Mouse (Mus musculus) neural tube, embryonic 12.5 days (tissue): ENCODE measurements around the gene Son. TPM values are rescaled to one million over a fixed set of nuclear protein-coding genes. Genes with fewer than 3 reads are reported as not detected.
A peak's percentile ranks its signal among the peaks of the same experiment; 100 is the strongest.

Experiments used
- ATAC-seq: fragments of 200-750 bp; cut with Nextera tagmentation; 2 replicates; pipeline ENCODE4 v1.8.0; 2017; ENCODE audit warnings: low read depth, mild to moderate bottlenecking, moderate TSS enrichment, moderate library complexity; ENCODE audit not compliant: low FRiP score
- H3K27ac ChIP-seq: fragments of 300-500 bp; sonication (generic); 2 replicates; pipeline ENCODE4 v1.5.1; 2016
- H3K27me3 ChIP-seq: fragments of 300-500 bp; sonication (generic); replicated peaks from 2 replicates; pipeline ENCODE4 v1.6.1; 2016; ENCODE audit warnings: mild to moderate bottlenecking
- H3K36me3 ChIP-seq: fragments of 300-500 bp; sonication (generic); 2 replicates; pipeline ENCODE4 v1.6.1; 2016; ENCODE audit warnings: mild to moderate bottlenecking
- H3K4me1 ChIP-seq: fragments of 300-500 bp; sonication (generic); 2 replicates; pipeline ENCODE4 v1.6.1; 2016
- H3K4me2 ChIP-seq: fragments of 300-500 bp; sonication (generic); replicated peaks from 2 replicates; pipeline ENCODE4 v1.6.1; 2016; ENCODE audit warnings: mild to moderate bottlenecking
- H3K4me3 ChIP-seq: fragments of 300-500 bp; sonication (generic); 2 replicates; pipeline ENCODE4 v1.5.1; 2016
- H3K9ac ChIP-seq: fragments of 300-500 bp; sonication (generic); 2 replicates; pipeline ENCODE4 v1.6.1; 2016; ENCODE audit warnings: mild to moderate bottlenecking
- H3K9me3 ChIP-seq: fragments of 300-500 bp; sonication (generic); 2 replicates; pipeline ENCODE4 v1.6.1; 2016; ENCODE audit warnings: mild to moderate bottlenecking
- WGBS: fragments of 180-500 bp; shearing (Covaris S2); methylation state at CpG from one replicate; pipeline ENCODE4 v1.1.7; 2016; 5-methylcytosine and 5-hydroxymethylcytosine counted together
- polyA plus RNA-seq: library from polyadenylated mRNA; unstranded; fragments of >200 nt; fragmentation: Nextera tagmentation; extraction: Ambion mirVana; gene quantifications from 2 replicates; pipeline ENCODE4 v1.2.1, GENCODE M21; 2016

Gene Son
- 141 and 154 TPM in 2 replicates for polyA plus RNA-seq

GRCm38 (mm10) chr16:91647461-91648219 is at the start of gene Son:
Gene Son, plus strand, starts transcription at chr16:91647506.
- Histone ChIP-seq H3K9ac (peak within 1 kb of the TSS; percentile 86), H3K27ac (peak within 1 kb of the TSS; percentile 90), H3K9me3 (no peaks in the 10 kb centered on the region), H3K4me3 (peak within 1 kb of the TSS; percentile 66), H3K36me3 (peaks cover 12% of the 10 kb centered on the region), H3K4me2 (peak within 1 kb of the TSS; percentile 84), H3K27me3 (no peaks in the 10 kb centered on the region), H3K4me1 (peaks cover 12% of the 10 kb centered on the region)
- ATAC-seq: peak; percentile 98
- WGBS: under 1% methylated on average over 69 of the region's 70 CpGs

GRCm38 (mm10) chr16:91597672-91598010 is 49.7 kb upstream of the Son start, which contains the start of gene Tmem50b:
Gene Tmem50b, minus strand, starts transcription at chr16:91597800.
- H3K9me3 ChIP-seq: no peaks in the 10 kb centered on the region
- H3K9ac ChIP-seq: peak within 1 kb of the TSS; percentile 78
- H3K27me3 ChIP-seq: no peaks in the 10 kb centered on the region
- H3K27ac ChIP-seq: 0 out of 2 replicates have a peak within 1 kb of the TSS, but pooled peaks have one; percentile 37
- H3K36me3 ChIP-seq: peaks cover 4% of the 10 kb centered on the region; the same call in 1 of the 2 replicates
- peaks cover 5% of the 10 kb centered on the region; the same call in 1 of the 2 replicates for H3K4me1 ChIP-seq
- H3K4me3 ChIP-seq: peak within 1 kb of the TSS; percentile 81
- peak within 1 kb of the TSS; percentile 89 for H3K4me2 ChIP-seq
- ATAC-seq: peak; percentile 98
- WGBS: under 1% methylated on average over 34 of the region's 34 CpGs

- no peak for ATAC-seq
- no peak overlapping the region for H3K27ac ChIP-seq
- peaks cover 5% of the 10 kb centered on the region; the same call in 1 of the 2 replicates for H3K4me1 ChIP-seq
- no peak overlapping the region for H3K4me2 ChIP-seq
- no peak overlapping the region for H3K9ac ChIP-seq
- H3K4me3 ChIP-seq: no peak overlapping the region
- no peaks in the 10 kb centered on the region for H3K9me3 ChIP-seq
- no peaks in the 10 kb centered on the region for H3K36me3 ChIP-seq
- H3K27me3 ChIP-seq: no peaks in the 10 kb centered on the region
Observed at GRCm38 (mm10) chr16:91599242-91599641, 48.1 kb upstream of the Son start.

- ATAC-seq: no peak
- H3K36me3 ChIP-seq: no peaks in the 10 kb centered on the region
- H3K27ac ChIP-seq: no peak overlapping the region
- no peak overlapping the region for H3K4me2 ChIP-seq
- no peaks in the 10 kb centered on the region for H3K27me3 ChIP-seq
- no peaks in the 10 kb centered on the region for H3K9me3 ChIP-seq
- H3K4me3 ChIP-seq: no peak overlapping the region
- WGBS: 59% methylated on average over 4 of the region's 4 CpGs
- no peak overlapping the region for H3K9ac ChIP-seq
- peaks cover 5% of the 10 kb centered on the region; the same call in 1 of the 2 replicates for H3K4me1 ChIP-seq
Observed at GRCm38 (mm10) chr16:91601081-91601480, 46.2 kb upstream of the Son start.

GRCm38 (mm10) chr16:91601693-91602092 is 45.6 kb upstream of the Son start:
- no peak overlapping the region for H3K9ac ChIP-seq
- H3K36me3 ChIP-seq: no peaks in the 10 kb centered on the region
- no peak overlapping the region for H3K4me3 ChIP-seq
- no peaks in the 10 kb centered on the region for H3K27me3 ChIP-seq
- H3K4me2 ChIP-seq: no peak overlapping the region
- H3K27ac ChIP-seq: no peak overlapping the region
- no peak for ATAC-seq
- peaks cover 1% of the 10 kb centered on the region; the same call in 1 of the 2 replicates for H3K4me1 ChIP-seq
- WGBS: 61% methylated on average over 9 of the region's 9 CpGs
- H3K9me3 ChIP-seq: no peaks in the 10 kb centered on the region

GRCm38 (mm10) chr16:91605156-91605555 is 42.1 kb upstream of the Son start:
- H3K36me3 ChIP-seq: no peaks in the 10 kb centered on the region
- H3K4me1 ChIP-seq: no peaks in the 10 kb centered on the region
- ATAC-seq: no peak
- H3K4me3 ChIP-seq: no peak overlapping the region
- no peaks in the 10 kb centered on the region for H3K27me3 ChIP-seq
- no peak overlapping the region for H3K4me2 ChIP-seq
- WGBS: 80% methylated on average over 6 of the region's 6 CpGs
- no peaks in the 10 kb centered on the region for H3K9me3 ChIP-seq
- no peak overlapping the region for H3K27ac ChIP-seq
- H3K9ac ChIP-seq: no peak overlapping the region

- Histone ChIP-seq H3K9me3 (no peaks in the 10 kb centered on the region), H3K4me3 (no peak overlapping the region), H3K9ac (no peak overlapping the region), H3K4me2 (no peak overlapping the region), H3K4me1 (no peaks in the 10 kb centered on the region), H3K36me3 (no peaks in the 10 kb centered on the region), H3K27me3 (no peaks in the 10 kb centered on the region), H3K27ac (no peak overlapping the region)
- no peak for ATAC-seq
- WGBS: 93% methylated on average over 8 of the region's 8 CpGs
Observed at GRCm38 (mm10) chr16:91606958-91607357, 40.3 kb upstream of the Son start.

GRCm38 (mm10) chr16:91609501-91610245 is 37.6 kb upstream of the Son start:
- Histone ChIP-seq H3K9me3 (no peaks in the 10 kb centered on the region), H3K4me3 (no peak overlapping the region), H3K9ac (no peak overlapping the region), H3K27ac (no peak overlapping the region), H3K36me3 (no peaks in the 10 kb centered on the region), H3K27me3 (no peaks in the 10 kb centered on the region), H3K4me2 (no peak overlapping the region), H3K4me1 (no peaks in the 10 kb centered on the region)
- no peak for ATAC-seq
- WGBS: 86% methylated on average over 9 of the region's 9 CpGs

- no peak for ATAC-seq
- H3K4me3 ChIP-seq: no peak overlapping the region
- WGBS: 80% methylated on average over 11 of the region's 11 CpGs
Observed at GRCm38 (mm10) chr16:91611248-91611647, 36.1 kb upstream of the Son start.

GRCm38 (mm10) chr16:91612525-91612924 is 34.8 kb upstream of the Son start:
- no peak for ATAC-seq
- Histone ChIP-seq H3K27me3 (no peaks in the 10 kb centered on the region), H3K4me3 (no peak overlapping the region), H3K27ac (no peak overlapping the region), H3K4me1 (no peaks in the 10 kb centered on the region), H3K9me3 (no peaks in the 10 kb centered on the region), H3K4me2 (no peak overlapping the region), H3K36me3 (no peaks in the 10 kb centered on the region), H3K9ac (no peak overlapping the region)
- WGBS: 78% methylated on average over 5 of the region's 5 CpGs

More at GRCm38 (mm10) chr16:91611248-91611647, 36.1 kb upstream of the Son start:
- no peaks in the 10 kb centered on the region for H3K4me1 ChIP-seq
- no peak overlapping the region for H3K9ac ChIP-seq
- no peaks in the 10 kb centered on the region for H3K36me3 ChIP-seq
- no peaks in the 10 kb centered on the region for H3K27me3 ChIP-seq
- H3K9me3 ChIP-seq: no peaks in the 10 kb centered on the region
- no peak overlapping the region for H3K4me2 ChIP-seq
- no peak overlapping the region for H3K27ac ChIP-seq

GRCm38 (mm10) chr16:91614552-91614951 is 32.8 kb upstream of the Son start:
- 84% methylated on average over 6 of the region's 6 CpGs for WGBS

More at GRCm38 (mm10) chr16:91614552-91614951, 32.8 kb upstream of the Son start:
- Histone ChIP-seq H3K27me3 (no peaks in the 10 kb centered on the region), H3K27ac (no peak overlapping the region), H3K4me2 (no peak overlapping the region), H3K9me3 (no peaks in the 10 kb centered on the region), H3K9ac (no peak overlapping the region), H3K36me3 (no peaks in the 10 kb centered on the region), H3K4me1 (peaks cover 6% of the 10 kb centered on the region; the same call in 1 of the 2 replicates), H3K4me3 (no peak overlapping the region)
- no peak for ATAC-seq
